9 mouse cellular contexts compared by ENCODE assay signal in the genomic region with DNA sequence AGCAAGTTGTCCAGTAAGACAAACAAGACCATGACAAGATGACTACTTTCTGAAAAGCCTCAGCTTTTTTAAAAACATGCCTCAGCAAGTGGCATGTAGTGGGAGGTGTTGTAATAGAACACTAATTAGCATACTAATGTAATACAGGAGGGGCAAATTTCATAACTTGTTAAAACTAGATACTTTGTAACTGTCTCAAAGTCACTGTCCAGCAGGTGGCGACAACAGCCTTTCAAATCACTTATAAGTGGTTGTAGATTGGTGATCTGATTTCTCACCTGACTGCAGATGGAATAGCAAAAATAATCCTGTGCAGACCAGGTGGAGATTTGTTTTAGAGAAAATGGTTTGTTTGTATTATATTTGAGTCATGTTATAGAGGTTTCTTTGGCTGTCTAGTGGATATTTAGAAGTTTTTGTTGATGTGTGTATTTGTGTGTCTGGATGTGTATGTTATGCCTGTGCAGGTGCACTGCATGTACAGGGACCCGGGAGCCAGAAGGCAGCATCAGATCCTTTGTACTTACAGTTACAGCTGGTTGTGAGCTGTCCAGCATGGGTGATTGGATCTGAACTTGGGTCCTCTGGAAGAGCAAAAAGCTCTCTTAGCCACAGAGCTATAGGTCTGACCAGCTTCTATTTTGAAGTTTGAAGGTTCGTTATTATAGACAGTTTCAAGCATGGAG. TPM values are rescaled to one million over a fixed set of nuclear protein-coding genes. Genes with fewer than 3 reads are reported as not detected.
DNase-seq lines count a peak whose midpoint lies in the region; TF ChIP-seq lines count a peak whose summit lies in the region.
"Had no signal": no experiment of that assay in that cellular context is flagged by ENCODE, and none has a peak within 500 bp of the region (broad histone marks: within the 10 kb centered on the region; RNA-seq: fewer than 3 reads in every experiment).

No protein-coding gene starts in this region.

- peak; percentile 56 to 67 for DNase-seq in cerebellum, adult 18-20 months
- DNase-seq in cerebellum, adult 9-11 months: no peak
- peak; percentile 83 for DNase-seq in adipocyte (ENCODE audit: low spot score)
- DNase-seq in embryo, embryonic 11 days: peak; percentile 78
- DNase-seq in heart, postnatal 10 days: peak; percentile 44 to 70
- peak; percentile 46 to 68 for DNase-seq in layer of hippocampus, adult 2 months (ENCODE audit: low spot score in 2 of 2)
- DNase-seq in lung, postnatal 4 days: peak; percentile 23 to 71
- peak; percentile 80 to 82 for DNase-seq in right cerebral cortex, adult 2 months (ENCODE audit: low spot score in 2 of 2)

- peak; percentile 93 for TF ChIP-seq CTCF in layer of hippocampus, adult 2 months (conservative IDR thresholded peaks at IDR 0.05)

- intact Hi-C loops in heart, postnatal 10 days (cut with DNase I): loop anchor here (1.0 to 5.0 kb wide), 2 partner anchors 501 to 790 kb away; no protein-coding TSS in a partner anchor

- no peak overlapping the region for H3K4me3 ChIP-seq in layer of hippocampus, adult 2 months
- H3K4me3 ChIP-seq: limb, embryonic 15.5 days had no signal

- H3K27ac ChIP-seq in layer of hippocampus, adult 2 months: no peak overlapping the region
- H3K27ac ChIP-seq: limb, embryonic 15.5 days had no signal

RNA-seq across cellular contexts. Expression of gene Mrpl1, which starts 57.9 kb away (rescaled TPM):
- 10 to 100 TPM; 25.1 to 27.0 TPM for total RNA-seq in heart, postnatal 10 days (2021)
- 10 to 100 TPM; 15.8 to 17.4 TPM for total RNA-seq in layer of hippocampus, adult 2 months (2021)
